Mouse (Mus musculus): ENCODE results near the gene Nfkb1. TPM values are rescaled to one million over a fixed set of nuclear protein-coding genes. Genes with fewer than 3 reads are reported as not detected.

Nfkb1 gene
- polyA plus RNA-seq, 1 experiment from 2014 or later, result 12.0 TPM

Other genes with a start within 250 kb of the Nfkb1 start
- 5.8 and 6.6 TPM in 2 replicates for gene Manba, start 205.9 kb downstream of the Nfkb1 start, polyA plus RNA-seq (2015; fragmentation: Nextera tagmentation; extraction: Ambion mirVana)
- gene Slc39a8, start 133.7 kb upstream of the Nfkb1 start, polyA plus RNA-seq (2015; fragmentation: Nextera tagmentation; extraction: Ambion mirVana), result 43.0 and 45.1 TPM in 2 replicates